Mouse (Mus musculus) forebrain, postnatal 0 days (tissue): Measurements from ENCODE around the gene Cerkl. TPM values are rescaled to one million over a fixed set of nuclear protein-coding genes. Genes with fewer than 3 reads are reported as not detected.

Experiments used
- ATAC-seq: fragments of 200-750 bp; cut with Nextera tagmentation; 2 replicates; pipeline ENCODE4 v1.8.0; 2017; ENCODE audit warnings: mild to moderate bottlenecking, moderate library complexity
- DNase-seq: peaks from one replicate; pipeline ENCODE4 v3.0.0-alpha.2; 2015
- H3K27ac ChIP-seq: fragments of 300-500 bp; sonication (generic); 2 replicates; pipeline ENCODE4 v1.5.1; 2014; ENCODE audit warnings: low read depth, mild to moderate bottlenecking, antibody characterized with exemption, low read length, moderate library complexity, mixed read lengths
- H3K27me3 ChIP-seq: fragments of 300-500 bp; sonication (generic); 2 replicates; pipeline ENCODE4 v1.6.1; 2014; ENCODE audit warnings: mild to moderate bottlenecking, low read length, mixed read lengths; ENCODE audit not compliant: insufficient read depth
- H3K36me3 ChIP-seq: fragments of 300-500 bp; sonication (generic); 2 replicates; pipeline ENCODE4 v1.6.1; 2014; ENCODE audit warnings: mild to moderate bottlenecking, moderate library complexity; ENCODE audit not compliant: insufficient read depth
- H3K4me1 ChIP-seq: fragments of 300-500 bp; sonication (generic); 2 replicates; pipeline ENCODE4 v1.6.1; 2014; ENCODE audit warnings: antibody characterized with exemption; ENCODE audit not compliant: insufficient read depth
- H3K4me2 ChIP-seq: fragments of 300-500 bp; sonication (generic); 2 replicates; pipeline ENCODE4 v1.6.1; 2014; ENCODE audit warnings: low read depth, mild to moderate bottlenecking, moderate library complexity
- H3K4me3 ChIP-seq: fragments of 300-500 bp; sonication (generic); 2 replicates; pipeline ENCODE4 v1.5.1; 2014; ENCODE audit warnings: low read depth, low read length, mixed read lengths
- H3K9ac ChIP-seq: fragments of 300-500 bp; sonication (generic); 2 replicates; pipeline ENCODE4 v1.6.1; 2014; ENCODE audit warnings: mild to moderate bottlenecking
- H3K9me3 ChIP-seq: fragments of 300-500 bp; sonication (generic); 2 replicates; pipeline ENCODE4 v1.6.1; 2016; ENCODE audit warnings: low read length
- CTCF ChIP-seq: sonication (generic); IDR thresholded peaks from 2 replicates; pipeline ENCODE4 v1.5.1; 2016; ENCODE audit warnings: antibody characterized with exemption, control low read depth, low read depth
- WGBS: fragments of 180-500 bp; shearing (Covaris S2); extraction: QIAGEN DNeasy Blood & Tissue Kit; methylation state at CpG from one replicate; pipeline ENCODE4 v1.1.7; 2014; 5-methylcytosine and 5-hydroxymethylcytosine counted together
- polyA plus RNA-seq: library from polyadenylated mRNA; unstranded; fragments of >200 nt; fragmentation: Nextera tagmentation; extraction: Ambion mirVana; gene quantifications from 2 replicates; pipeline ENCODE4 v1.2.1, GENCODE M21; 2015
- total RNA-seq: library from RNA; depleted of rRNA; stranded (reverse); fragments of >200 nt; gene quantifications from 2 replicates; pipeline ENCODE4 v1.2.3, GENCODE M21; 2014

The Cerkl gene
- total and polyA plus RNA-seq, 2 experiments from 2014 or later = 0.52 to 1.2 TPM

DNA sequence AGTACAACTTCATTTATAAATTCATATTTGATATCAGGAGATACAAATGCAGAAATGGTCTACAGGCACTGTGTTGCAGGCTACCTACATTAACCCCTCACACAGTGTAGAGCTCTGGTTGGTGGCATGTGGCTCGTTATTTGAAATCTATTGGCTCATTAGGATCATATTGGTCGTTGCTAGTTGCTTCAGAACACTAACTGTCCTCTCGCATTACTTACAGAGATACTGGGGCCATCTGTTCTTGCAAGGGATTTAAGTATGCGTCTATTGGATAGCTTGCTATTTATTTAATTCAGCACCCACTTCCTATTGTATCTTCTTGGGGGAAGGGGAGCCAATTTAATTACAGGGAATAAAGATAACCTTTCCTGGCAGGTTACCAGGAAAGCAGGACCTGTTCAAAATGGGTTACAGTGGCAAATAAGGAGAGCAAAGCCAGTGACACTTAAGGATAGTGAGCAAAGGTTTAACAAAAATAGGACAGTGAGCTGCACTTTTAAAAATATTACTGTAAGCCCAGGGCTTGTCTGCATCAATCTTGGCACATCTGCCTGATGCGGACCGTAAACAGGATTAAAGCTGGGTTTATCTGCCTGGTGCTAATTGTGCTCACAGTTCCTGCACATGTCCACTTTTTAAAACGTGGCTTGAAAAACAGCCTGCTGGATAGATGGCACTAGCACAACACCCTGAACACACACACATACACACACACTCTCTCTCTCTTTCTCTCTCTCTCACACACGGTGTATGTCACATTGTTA is 57.2 kb downstream of the Cerkl start:
- TF ChIP-seq CTCF = no peak
- no peaks in the 10 kb centered on the region for H3K9me3 ChIP-seq
- no peak overlapping the region for H3K9ac ChIP-seq
- no peaks in the 10 kb centered on the region for H3K36me3 ChIP-seq
- no peak overlapping the region for H3K4me3 ChIP-seq
- no peaks in the 10 kb centered on the region for H3K4me1 ChIP-seq
- no peak overlapping the region for H3K27ac ChIP-seq
- 15% methylated on average over 8 of the region's 8 CpGs for WGBS
- no peak overlapping the region for H3K4me2 ChIP-seq
- H3K27me3 ChIP-seq = no peaks in the 10 kb centered on the region
- ATAC-seq (no peak), DNase-seq (no peak)

GRCm38 (mm10) chr2:79398831-79399230 is 57.8 kb downstream of the Cerkl start:
- Histone ChIP-seq H3K4me1 (no peaks in the 10 kb centered on the region), H3K4me3 (no peak overlapping the region), H3K9me3 (no peaks in the 10 kb centered on the region), H3K9ac (no peak overlapping the region), H3K4me2 (no peak overlapping the region), H3K27ac (no peak overlapping the region), H3K36me3 (no peaks in the 10 kb centered on the region), H3K27me3 (no peaks in the 10 kb centered on the region)
- no peak for ATAC-seq
- 43% methylated on average over 5 of the region's 5 CpGs for WGBS
- DNase-seq = no peak
- TF ChIP-seq CTCF = no peak

- Histone ChIP-seq H3K4me2 (no peak overlapping the region), H3K9me3 (no peaks in the 10 kb centered on the region), H3K36me3 (no peaks in the 10 kb centered on the region), H3K9ac (no peak overlapping the region), H3K27ac (no peak overlapping the region), H3K4me3 (no peak overlapping the region), H3K27me3 (no peaks in the 10 kb centered on the region), H3K4me1 (no peaks in the 10 kb centered on the region)
- no peak for ATAC-seq
- TF ChIP-seq CTCF = no peak
- WGBS = 44% methylated on average over 2 of the region's 2 CpGs
- DNase-seq = no peak
These were observed 58.2 kb downstream of the Cerkl start for GRCm38 (mm10) chr2:79398343-79398742.

DNA sequence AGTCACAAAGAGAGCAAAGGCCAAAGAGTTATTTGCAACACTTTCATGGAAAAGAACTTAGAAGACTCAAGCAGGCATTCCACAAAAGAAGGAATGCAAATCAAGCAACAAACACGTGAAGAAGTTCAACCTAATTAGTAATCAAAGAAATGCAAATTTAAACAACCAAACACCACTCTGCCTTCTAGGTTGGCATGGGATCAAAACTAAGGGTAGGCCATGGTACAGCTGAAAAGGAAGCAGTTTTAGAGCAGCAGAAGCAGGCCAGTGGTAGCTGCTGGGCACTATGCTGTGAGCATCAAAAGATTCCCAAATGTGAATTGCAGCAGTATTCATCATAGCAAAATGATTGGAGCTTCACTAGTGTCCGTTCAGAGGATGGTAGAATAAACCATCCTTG is 59.5 kb downstream of the Cerkl start:
- 29% methylated on average over 2 of the region's 2 CpGs for WGBS
- no peak for TF ChIP-seq CTCF
- DNase-seq = no peak
- ATAC-seq = no peak
- Histone ChIP-seq H3K27ac (no peak overlapping the region), H3K27me3 (no peaks in the 10 kb centered on the region), H3K9ac (no peak overlapping the region), H3K4me3 (no peak overlapping the region), H3K36me3 (no peaks in the 10 kb centered on the region), H3K4me2 (no peak overlapping the region), H3K9me3 (no peaks in the 10 kb centered on the region), H3K4me1 (no peaks in the 10 kb centered on the region)

DNA sequence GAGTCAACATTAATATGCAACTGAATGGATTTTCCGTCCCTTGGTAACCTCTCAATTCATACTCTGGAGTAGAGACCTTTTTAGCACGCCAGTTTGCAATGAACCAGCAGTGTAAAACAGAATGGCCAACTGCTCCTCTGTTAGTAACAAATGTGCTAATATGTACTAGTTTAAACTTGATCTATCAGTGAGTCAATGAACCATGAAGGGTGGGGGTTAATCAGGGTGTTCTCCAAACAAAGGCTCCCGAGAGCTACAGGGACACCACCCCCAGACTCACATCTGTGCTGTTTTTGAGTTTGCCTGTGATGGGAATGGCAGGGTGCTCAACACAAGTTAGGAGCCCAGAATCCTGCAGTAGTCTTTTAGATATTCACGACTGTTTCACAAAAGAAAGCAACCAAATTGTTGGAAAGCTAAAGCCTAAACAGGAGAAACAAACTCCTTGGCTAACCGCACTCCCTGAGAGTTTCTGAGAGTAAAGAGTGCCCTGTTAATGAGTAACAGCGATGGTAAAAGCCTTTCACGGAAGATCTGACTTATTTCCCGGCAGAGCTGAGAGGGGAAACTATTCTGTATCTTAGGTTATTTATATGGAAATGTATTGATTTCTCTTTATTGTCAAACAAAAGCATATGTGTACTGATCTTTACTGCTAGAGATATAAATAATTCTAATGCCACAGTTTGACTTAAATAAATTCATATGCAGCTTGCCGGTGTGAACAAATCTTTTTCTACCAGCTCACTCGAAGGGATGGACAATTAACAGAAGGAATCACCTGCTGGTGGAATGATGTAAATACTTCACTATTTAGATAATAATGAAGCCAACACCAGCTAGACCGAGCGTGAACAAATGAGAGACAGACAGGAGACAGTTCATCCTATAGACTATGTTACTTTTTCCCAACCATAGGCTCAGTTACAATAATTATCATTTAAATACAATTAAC is 77.2 kb downstream of the Cerkl start:
- Histone ChIP-seq H3K27ac (no peak overlapping the region), H3K27me3 (no peaks in the 10 kb centered on the region), H3K4me2 (no peak overlapping the region), H3K36me3 (no peaks in the 10 kb centered on the region), H3K9ac (no peak overlapping the region), H3K9me3 (no peaks in the 10 kb centered on the region), H3K4me1 (no peaks in the 10 kb centered on the region), H3K4me3 (no peak overlapping the region)
- WGBS = 12% methylated on average over 12 of the region's 12 CpGs
- no peak for ATAC-seq
- peak; percentile 14; the same call in 1 of the 2 replicates for TF ChIP-seq CTCF
- no peak for DNase-seq

DNA sequence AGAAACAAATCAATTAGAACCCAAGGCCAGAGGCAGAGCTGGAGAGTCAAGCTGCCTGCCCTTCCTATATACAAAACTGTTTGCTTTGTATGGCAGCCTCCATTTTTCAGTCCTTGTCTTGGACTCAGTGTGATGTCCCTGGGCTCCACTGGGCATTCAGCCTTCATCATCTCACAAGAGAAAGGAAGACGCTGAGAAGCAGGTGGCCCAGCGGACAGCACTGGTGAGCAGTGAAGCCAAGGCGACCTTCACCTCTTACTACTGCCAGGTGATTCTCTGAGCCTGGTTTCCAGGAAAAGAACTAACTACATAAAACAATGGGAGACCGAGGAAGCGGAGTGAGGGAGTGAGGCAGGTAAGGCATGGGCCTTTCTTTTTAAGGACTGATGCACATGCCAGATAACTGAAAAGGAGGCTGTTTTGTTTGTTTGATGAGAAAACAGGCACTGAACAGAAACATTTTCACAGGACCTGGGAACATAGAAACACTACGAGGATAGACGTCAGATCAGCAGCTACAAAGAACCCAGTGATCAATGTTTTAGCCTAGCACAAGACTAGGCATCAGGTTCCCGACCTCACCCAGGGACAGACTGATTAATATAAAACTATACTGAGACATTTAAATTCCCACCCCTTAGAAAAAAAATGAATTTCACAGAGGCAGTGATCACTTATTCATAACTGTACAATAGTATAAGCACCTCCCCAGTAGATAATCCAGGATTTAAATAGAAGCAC is 78.1 kb downstream of the Cerkl start:
- Histone ChIP-seq H3K4me2 (no peak overlapping the region), H3K27ac (no peak overlapping the region), H3K9me3 (no peaks in the 10 kb centered on the region), H3K36me3 (no peaks in the 10 kb centered on the region), H3K27me3 (no peaks in the 10 kb centered on the region), H3K4me1 (no peaks in the 10 kb centered on the region), H3K9ac (no peak overlapping the region), H3K4me3 (no peak overlapping the region)
- ATAC-seq (no peak), DNase-seq (no peak)
- 55% methylated on average over 8 of the region's 8 CpGs for WGBS
- TF ChIP-seq CTCF = no peak
